In genomic region chr7:135487423-135487822, GRCm38 (mm10) we compare ENCODE assay signal across 9 mouse cellular contexts. TPM values are rescaled to one million over a fixed set of nuclear protein-coding genes. Genes with fewer than 3 reads are reported as not detected.
A peak's percentile ranks its signal among the peaks of the same experiment; 100 is the strongest.
DNase-seq lines count a peak whose midpoint lies in the region; ATAC-seq lines count a peak whose summit lies in the region.
"Had no signal": no experiment of that assay in that cellular context is flagged by ENCODE, and none has a peak within 500 bp of the region (broad histone marks: within the 10 kb centered on the region; RNA-seq: fewer than 3 reads in every experiment).

No protein-coding gene starts in this region.

- no peak overlapping the region for H3K27ac ChIP-seq in kidney, embryonic 15.5 days
- H3K27ac ChIP-seq: lung, embryonic 15.5 days had no signal

- no peak overlapping the region for H3K4me2 ChIP-seq in kidney, embryonic 15.5 days
- H3K4me2 ChIP-seq: lung, embryonic 15.5 days had no signal

- ATAC-seq in kidney, embryonic 15.5 days (replicated peaks; ENCODE audit: low FRiP score): no peak

- H3K9ac ChIP-seq in kidney, embryonic 15.5 days: no peak overlapping the region
- H3K9ac ChIP-seq: lung, embryonic 15.5 days had no signal

- peak; percentile 54 for DNase-seq in kidney, adult 9 months
- peak; percentile 83 for DNase-seq in adrenal gland, postnatal 10 days
- peak; percentile 86 for DNase-seq in embryo, embryonic 10 days (ENCODE audit: low spot score)
- peak; percentile 68 to 83 for DNase-seq in heart, postnatal 14 days
- peak; percentile 63 to 66 for DNase-seq in left cerebral cortex, postnatal 25 days (ENCODE audit: low spot score in 2 of 2)
- peak; percentile 65 for DNase-seq in naive thymus-derived CD4-positive, alpha-beta T cell, adult 2 months (ENCODE audit: low read depth)
- DNase-seq in splenic B cell, adult 2 months (ENCODE audit: low read depth, low spot score): peak; percentile 64

- WGBS in kidney, embryonic 15.5 days: 23% methylated on average over 4 of the region's 4 CpGs

- no peak overlapping the region for H3K4me3 ChIP-seq in kidney, embryonic 15.5 days (replicated peaks)
- H3K4me3 ChIP-seq: lung, embryonic 15.5 days had no signal

- intact Hi-C loops in heart, postnatal 14 days (cut with DNase I): loop anchor here (1.0 to 10.0 kb wide), 3 partner anchors 84 to 1683 kb away; no protein-coding TSS in a partner anchor
- intact Hi-C loops in left cerebral cortex, postnatal 25 days (cut with DNase I): loop anchor here (1.0 to 10.0 kb wide), 4 partner anchors 84 to 1815 kb away; no protein-coding TSS in a partner anchor

- 0 out of 2 replicates have a peak, but pooled peaks cover 9% of the 10 kb centered on the region for H3K4me1 ChIP-seq in kidney, embryonic 15.5 days

- peaks cover 25% of the 10 kb centered on the region for H3K27me3 ChIP-seq in kidney, embryonic 15.5 days
- no peaks in the 10 kb centered on the region; the same call in 1 of the 2 replicates for H3K27me3 ChIP-seq in splenic B cell, adult 2 months (ENCODE audit: control insufficient read depth, insufficient read depth, low read length, poor library complexity, severe bottlenecking)
- H3K27me3 ChIP-seq: lung, embryonic 15.5 days had no signal

- H3K9me3 ChIP-seq in kidney, embryonic 15.5 days (replicated peaks): no peaks in the 10 kb centered on the region
- H3K9me3 ChIP-seq: lung, embryonic 15.5 days had no signal

- no peaks in the 10 kb centered on the region for H3K36me3 ChIP-seq in kidney, embryonic 15.5 days
- no peaks in the 10 kb centered on the region for H3K36me3 ChIP-seq in splenic B cell, adult 2 months (ENCODE audit: control insufficient read depth, insufficient read depth, low read length, poor library complexity, severe bottlenecking)
- H3K36me3 ChIP-seq: lung, embryonic 15.5 days had no signal

RNA-seq across cellular contexts. Expression of gene Clrn3, which starts 41.0 kb away (rescaled TPM):
- 8.9 and 9.4 TPM in 2 replicates for polyA plus RNA-seq in kidney, embryonic 15.5 days (2015; fragmentation: Nextera tagmentation; extraction: Ambion mirVana)
- total RNA-seq in adrenal gland, postnatal 10 days (2021): not detected
- not detected for total RNA-seq in heart, postnatal 14 days (2021)
- total RNA-seq in left cerebral cortex, postnatal 25 days (2021): not detected

RNA-seq across cellular contexts. Expression of gene Ptpre, which starts 49.9 kb away (rescaled TPM):
- polyA plus RNA-seq in kidney, embryonic 15.5 days (2015; fragmentation: Nextera tagmentation; extraction: Ambion mirVana): 1.6 TPM in 2 replicates
- total RNA-seq in adrenal gland, postnatal 10 days (2021): 1 to 10 TPM; 4.1 to 8.0 TPM
- 1 to 10 TPM; 4.1 to 4.4 TPM for total RNA-seq in heart, postnatal 14 days (2021)
- total RNA-seq in left cerebral cortex, postnatal 25 days (2021): 10 to 100 TPM; 24.9 to 27.3 TPM
